Mouse (Mus musculus) ES-Bruce4 (cell line): ENCODE measurements around the gene Tmbim1.

Source experiments
- CTCF ChIP-seq: IDR thresholded peaks from one replicate; pipeline ENCODE4 v1.8.1; 2011; ENCODE audit warnings: low read depth, low read length
- EP300 ChIP-seq: IDR thresholded peaks from 2 replicates; pipeline ENCODE4 v1.6.1; 2011; ENCODE audit warnings: low read depth, low read length; ENCODE audit not compliant: insufficient read depth
- POLR2A ChIP-seq: IDR thresholded peaks from one replicate; pipeline ENCODE4 v1.8.1; 2011; ENCODE audit warnings: low read length; ENCODE audit not compliant: insufficient read depth

GRCm38 (mm10) chr1:74341898-74342297 lies 36.5 kb upstream of the Tmbim1 start:
- TF ChIP-seq CTCF (no peak), POLR2A (no peak), EP300 (no peak)
